Mouse (Mus musculus) heart, postnatal 0 days (tissue): ENCODE data around the gene Nrg3. TPM values are rescaled to one million over a fixed set of nuclear protein-coding genes. Genes with fewer than 3 reads are reported as not detected.

ENCODE experiments used
- ATAC-seq: fragments of 200-750 bp; cut with Nextera tagmentation; 2 replicates; pipeline ENCODE4 v1.8.0; 2017; ENCODE audit warnings: low read depth, moderate number of reproducible peaks, moderate library complexity; ENCODE audit not compliant: insufficient read depth
- DNase-seq: peaks from one replicate; pipeline ENCODE4 v3.0.0-alpha.2; 2016; ENCODE audit warnings: low spot score
- H3K27ac ChIP-seq: fragments of 300-500 bp; sonication (generic); 2 replicates; pipeline ENCODE4 v1.5.1; 2014; ENCODE audit warnings: low read depth, mild to moderate bottlenecking
- H3K27me3 ChIP-seq: fragments of 300-500 bp; sonication (generic); 2 replicates; pipeline ENCODE4 v1.6.1; 2014; ENCODE audit warnings: low read length, mixed read lengths; ENCODE audit not compliant: control insufficient read depth, insufficient read depth
- H3K36me3 ChIP-seq: fragments of 300-500 bp; sonication (generic); replicated peaks from 2 replicates; pipeline ENCODE4 v1.6.1; 2014; ENCODE audit warnings: low read length, mixed read lengths; ENCODE audit not compliant: control insufficient read depth, insufficient read depth
- H3K4me1 ChIP-seq: fragments of 300-500 bp; sonication (generic); 2 replicates; pipeline ENCODE4 v1.6.1; 2014; ENCODE audit warnings: antibody characterized with exemption; ENCODE audit not compliant: control insufficient read depth, insufficient read depth
- H3K4me2 ChIP-seq: fragments of 300-500 bp; sonication (generic); 2 replicates; pipeline ENCODE4 v1.6.1; 2014; ENCODE audit warnings: low read depth, mild to moderate bottlenecking, low read length, moderate library complexity
- H3K4me3 ChIP-seq: fragments of 300-500 bp; sonication (generic); 2 replicates; pipeline ENCODE4 v1.5.1; 2014; ENCODE audit warnings: low read depth, low read length
- H3K9ac ChIP-seq: fragments of 300-500 bp; sonication (generic); replicated peaks from 2 replicates; pipeline ENCODE4 v1.6.1; 2014; ENCODE audit warnings: low read depth, low read length, mixed read lengths
- H3K9me3 ChIP-seq: fragments of 300-500 bp; sonication (generic); replicated peaks from 2 replicates; pipeline ENCODE4 v1.6.1; 2016; ENCODE audit warnings: low read length; ENCODE audit not compliant: control insufficient read depth
- CTCF ChIP-seq: IDR thresholded peaks from 2 replicates; pipeline ENCODE4 v1.5.1; 2016; ENCODE audit warnings: antibody characterized with exemption, control low read depth, low read depth
- EP300 ChIP-seq: IDR thresholded peaks from 2 replicates; pipeline ENCODE4 v1.6.1; 2016; ENCODE audit warnings: antibody characterized with exemption, low read depth
- WGBS: fragments of 180-500 bp; shearing (Covaris S2); extraction: QIAGEN DNeasy Blood & Tissue Kit; methylation state at CpG from one replicate; pipeline ENCODE4 v1.1.7; 2014; 5-methylcytosine and 5-hydroxymethylcytosine counted together
- polyA plus RNA-seq: library from polyadenylated mRNA; unstranded; fragments of >200 nt; fragmentation: Nextera tagmentation; extraction: Ambion mirVana; gene quantifications from 2 replicates; pipeline ENCODE4 v1.2.1, GENCODE M21; 2015
- total RNA-seq: library from RNA; depleted of rRNA; stranded (reverse); fragments of >200 nt; gene quantifications from 2 replicates; pipeline ENCODE4 v1.2.3, GENCODE M21; 2014; ENCODE audit warnings: low replicate concordance

Gene Nrg3
- total and polyA plus RNA-seq, 2 experiments from 2014 or later, result not detected

DNA sequence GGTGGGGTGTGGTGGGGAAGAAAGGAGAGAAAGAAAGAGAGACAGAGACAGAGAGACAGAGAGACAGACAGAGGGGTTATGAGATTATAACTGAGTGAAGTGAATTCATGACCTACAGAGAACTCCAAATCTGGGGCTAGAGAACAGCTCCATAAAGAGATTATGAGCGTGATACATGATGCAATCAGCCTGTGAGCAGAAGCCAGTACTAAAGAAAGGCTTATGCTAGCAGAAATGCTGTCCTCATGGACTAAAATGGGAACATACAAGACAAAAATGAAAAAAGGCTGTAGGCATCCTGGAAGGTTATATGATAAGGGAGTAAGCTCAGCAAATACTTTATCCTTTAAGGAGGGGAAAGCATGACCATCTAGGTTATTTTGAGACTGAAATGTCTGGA is 99.7 kb downstream of the Nrg3 start:
- H3K9me3 ChIP-seq, result no peaks in the 10 kb centered on the region
- H3K9ac ChIP-seq, result no peak overlapping the region
- H3K27ac ChIP-seq, result no peak overlapping the region
- H3K4me3 ChIP-seq, result no peak overlapping the region
- no peaks in the 10 kb centered on the region for H3K27me3 ChIP-seq
- whole genome bisulfite sequencing, result 59% methylated on average over 1 of the region's 1 CpGs
- H3K4me1 ChIP-seq, result no peaks in the 10 kb centered on the region
- no peak for TF ChIP-seq CTCF
- TF ChIP-seq EP300, result no peak
- no peaks in the 10 kb centered on the region for H3K36me3 ChIP-seq
- no peak overlapping the region for H3K4me2 ChIP-seq
- no peak for ATAC-seq
- DNase-seq, result no peak

DNA sequence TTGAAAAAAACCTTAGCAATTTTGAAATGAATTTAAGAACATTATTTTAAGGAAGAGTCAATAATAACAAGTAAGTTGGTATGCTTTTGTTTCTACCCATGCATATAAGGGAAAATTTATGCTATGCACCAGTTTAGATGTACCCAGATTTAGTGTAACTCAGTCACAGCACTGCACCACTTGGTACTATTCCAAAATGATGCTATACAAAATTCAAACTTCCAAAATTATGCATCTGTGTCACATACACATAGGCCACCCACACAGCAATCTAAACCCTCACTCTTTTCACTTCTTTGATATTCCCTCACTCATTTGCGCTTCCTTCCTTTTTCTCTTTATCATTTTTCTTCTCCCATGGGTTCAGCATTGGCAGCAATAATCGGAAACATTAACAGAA is 116.6 kb downstream of the Nrg3 start:
- DNase-seq, result no peak
- H3K27ac ChIP-seq, result no peak overlapping the region
- H3K4me2 ChIP-seq, result no peak overlapping the region
- H3K4me3 ChIP-seq, result no peak overlapping the region
- H3K27me3 ChIP-seq, result no peaks in the 10 kb centered on the region
- TF ChIP-seq CTCF (no peak), EP300 (no peak)
- WGBS, result 75% methylated on average over 2 of the region's 2 CpGs
- H3K9ac ChIP-seq, result no peak overlapping the region
- no peak for ATAC-seq
- H3K4me1 ChIP-seq, result no peaks in the 10 kb centered on the region
- no peaks in the 10 kb centered on the region for H3K36me3 ChIP-seq
- H3K9me3 ChIP-seq, result no peaks in the 10 kb centered on the region

DNA sequence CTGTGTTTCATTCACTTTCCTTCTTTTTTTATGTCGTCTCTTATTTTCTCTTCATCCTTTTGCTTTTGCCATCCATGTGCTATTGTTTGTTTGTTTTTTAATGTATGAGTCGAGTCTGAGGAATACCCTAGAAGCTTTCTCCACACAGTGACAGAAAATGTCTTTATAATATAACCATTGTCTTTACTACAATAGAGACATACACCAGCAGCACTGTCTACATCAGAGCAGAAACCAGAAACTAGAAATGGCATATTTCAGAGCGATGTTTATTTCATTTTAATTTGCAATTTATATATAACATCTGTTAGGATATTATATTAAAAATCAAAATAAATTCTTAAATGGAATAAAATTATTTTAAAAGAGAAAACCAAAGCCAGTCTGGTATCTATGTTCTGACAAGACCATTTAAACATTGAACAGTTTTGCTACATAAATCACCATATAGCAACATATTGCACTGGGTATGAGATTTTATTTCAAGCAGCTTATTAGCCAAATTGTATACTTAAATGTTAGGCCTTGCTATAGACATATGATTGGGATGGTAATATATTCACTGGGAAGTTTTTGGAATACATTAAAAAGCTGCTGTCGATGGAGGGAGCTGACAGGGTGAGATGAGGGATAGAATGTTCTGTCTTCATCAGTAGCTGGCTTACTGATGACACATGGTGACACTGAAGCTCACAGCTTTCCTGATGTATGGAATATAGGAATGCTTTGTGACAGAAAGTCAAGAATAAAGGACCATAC is 120.7 kb downstream of the Nrg3 start:
- 52% methylated on average over 4 of the region's 4 CpGs for WGBS
- no peak for TF ChIP-seq EP300
- no peak for TF ChIP-seq CTCF

DNA sequence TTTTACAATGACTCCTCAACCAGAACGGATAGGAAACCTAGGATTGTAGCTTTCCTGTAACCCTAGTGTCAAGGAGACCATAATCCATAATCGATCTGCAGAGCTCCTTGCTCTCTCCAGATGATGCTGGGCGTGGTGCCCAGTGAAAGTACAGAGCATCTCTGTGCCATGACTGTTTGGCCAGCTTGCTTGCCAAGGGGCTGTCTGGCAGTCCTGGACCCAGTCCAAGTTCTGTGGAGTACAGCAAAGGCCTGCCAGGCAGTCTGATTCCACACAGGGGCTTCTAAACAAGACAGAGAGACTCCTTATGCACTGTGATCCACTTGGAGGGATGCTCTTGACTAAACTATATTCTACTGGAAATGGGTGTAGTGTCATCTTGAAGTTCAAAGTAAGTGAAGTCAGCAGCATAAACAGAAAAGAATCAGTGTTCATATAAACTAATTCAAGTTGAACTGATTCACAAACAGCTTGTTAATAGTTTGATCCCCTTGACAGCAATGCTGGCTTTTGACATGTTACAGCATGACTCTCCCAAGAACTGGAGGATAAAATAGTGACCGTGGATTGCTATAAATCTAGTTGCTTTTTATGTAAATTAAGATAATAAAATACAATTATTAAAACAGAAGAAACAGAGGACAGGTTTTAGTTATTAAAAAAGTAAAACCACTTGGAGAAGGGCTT is 155.3 kb downstream of the Nrg3 start:
- Histone ChIP-seq H3K4me1 (no peaks in the 10 kb centered on the region), H3K4me2 (no peak overlapping the region), H3K4me3 (no peak overlapping the region), H3K9ac (no peak overlapping the region), H3K9me3 (no peaks in the 10 kb centered on the region), H3K27me3 (no peaks in the 10 kb centered on the region), H3K27ac (no peak overlapping the region), H3K36me3 (no peaks in the 10 kb centered on the region)
- DNase-seq (no peak), ATAC-seq (no peak)
- TF ChIP-seq CTCF (no peak), EP300 (no peak)
- 43% methylated on average over 4 of the region's 4 CpGs for WGBS

More for the DNA sequence above, 120.7 kb downstream of the Nrg3 start:
- H3K27me3 ChIP-seq, result no peaks in the 10 kb centered on the region
- H3K36me3 ChIP-seq, result no peaks in the 10 kb centered on the region
- H3K27ac ChIP-seq, result no peak overlapping the region
- no peaks in the 10 kb centered on the region for H3K9me3 ChIP-seq
- no peak for ATAC-seq
- no peak for DNase-seq
- no peak overlapping the region for H3K4me2 ChIP-seq
- H3K9ac ChIP-seq, result no peak overlapping the region
- H3K4me3 ChIP-seq, result no peak overlapping the region
- no peaks in the 10 kb centered on the region for H3K4me1 ChIP-seq

DNA sequence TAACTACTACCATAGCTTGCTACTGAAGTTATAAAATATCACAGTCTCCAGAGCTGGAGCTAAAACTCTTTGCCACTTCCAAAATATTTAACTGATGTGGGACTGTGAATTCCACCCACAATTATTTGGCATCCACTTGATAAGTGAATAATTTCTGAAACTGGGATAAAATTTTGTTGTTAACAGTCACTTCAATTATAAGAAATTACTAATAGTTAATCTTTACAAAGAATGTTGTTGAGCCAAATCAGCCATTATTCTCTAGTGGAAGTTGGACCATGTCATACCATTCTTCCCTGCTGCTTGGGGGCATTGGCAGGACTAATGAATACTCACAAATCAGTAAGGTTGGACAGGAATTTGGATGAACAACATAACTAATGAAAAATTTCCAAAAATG is 158.8 kb downstream of the Nrg3 start:
- TF ChIP-seq EP300 (no peak), CTCF (no peak)
- ATAC-seq, result no peak
- no peak for DNase-seq
- Histone ChIP-seq H3K9ac (no peak overlapping the region), H3K4me2 (no peak overlapping the region), H3K27ac (no peak overlapping the region), H3K36me3 (no peaks in the 10 kb centered on the region), H3K9me3 (no peaks in the 10 kb centered on the region), H3K4me1 (no peaks in the 10 kb centered on the region), H3K27me3 (no peaks in the 10 kb centered on the region), H3K4me3 (no peak overlapping the region)
